14 mouse cellular contexts compared by ENCODE assay signal in genomic region chr19:22624801-22625513, GRCm38 (mm10).
"Had no signal": no experiment of that assay in that cellular context is flagged by ENCODE, and none has a peak within 500 bp of the region (broad histone marks: within the 10 kb centered on the region; RNA-seq: fewer than 3 reads in every experiment).

No protein-coding gene starts in this region.

- H3K9ac ChIP-seq: intestine, embryonic 15.5 days; kidney, embryonic 15.5 days; limb, embryonic 15.5 days; liver, embryonic 12.5 days; neural tube, embryonic 15.5 days had no signal

- H3K27me3 ChIP-seq: intestine, embryonic 15.5 days; kidney, embryonic 15.5 days; limb, embryonic 15.5 days; liver, embryonic 12.5 days; neural tube, embryonic 15.5 days had no signal

- DNase-seq: kidney, adult 18-20 months; kidney, postnatal 14 days; lung, postnatal 4 days; midbrain, embryonic 14.5 days; thymus, adult 18-20 months; thymus, postnatal 14 days had no signal

- H3K4me1 ChIP-seq: intestine, embryonic 15.5 days; kidney, embryonic 15.5 days; limb, embryonic 15.5 days; liver, embryonic 12.5 days; midbrain, embryonic 10.5 days; neural tube, embryonic 15.5 days had no signal

- H3K9me3 ChIP-seq: intestine, embryonic 15.5 days; kidney, embryonic 15.5 days; limb, embryonic 15.5 days; liver, embryonic 12.5 days; midbrain, embryonic 10.5 days; neural tube, embryonic 15.5 days had no signal

- ATAC-seq: intestine, embryonic 15.5 days; liver, embryonic 12.5 days had no signal

- H3K36me3 ChIP-seq: intestine, embryonic 15.5 days; kidney, embryonic 15.5 days; limb, embryonic 15.5 days; liver, embryonic 12.5 days; midbrain, embryonic 10.5 days; neural tube, embryonic 15.5 days had no signal

- H3K4me3 ChIP-seq: intestine, embryonic 15.5 days; kidney, embryonic 15.5 days; limb, embryonic 15.5 days; liver, embryonic 12.5 days; midbrain, embryonic 10.5 days; myocyte; neural tube, embryonic 15.5 days had no signal

- H3K4me2 ChIP-seq: intestine, embryonic 15.5 days; kidney, embryonic 15.5 days; limb, embryonic 15.5 days; liver, embryonic 12.5 days; neural tube, embryonic 15.5 days had no signal

- H3K27ac ChIP-seq: intestine, embryonic 15.5 days; kidney, embryonic 15.5 days; limb, embryonic 15.5 days; liver, embryonic 12.5 days; midbrain, embryonic 10.5 days; neural tube, embryonic 15.5 days; stomach, postnatal 0 days had no signal
